Mouse (Mus musculus) erythroblast, embryonic 14.5 days (primary cell): ENCODE measurements around the gene Ackr3. TPM values are rescaled to one million over a fixed set of nuclear protein-coding genes. Genes with fewer than 3 reads are reported as not detected.

Experiments
- H3K27me3 ChIP-seq: 2 replicates; pipeline ENCODE4 v1.6.1; 2012; ENCODE audit warnings: inconsistent platforms; ENCODE audit not compliant: control insufficient read depth
- H3K36me3 ChIP-seq: 2 replicates; pipeline ENCODE4 v1.6.1; 2012; ENCODE audit warnings: mild to moderate bottlenecking, inconsistent platforms; ENCODE audit not compliant: control insufficient read depth
- H3K4me1 ChIP-seq: 2 replicates; pipeline ENCODE4 v1.6.1; 2012; ENCODE audit warnings: inconsistent platforms; ENCODE audit not compliant: control insufficient read depth
- H3K4me3 ChIP-seq: replicated peaks from 2 replicates; pipeline ENCODE3; 2012; ENCODE audit warnings: moderate library complexity, mild to moderate bottlenecking, inconsistent platforms
- H3K9me3 ChIP-seq: 2 replicates; pipeline ENCODE4 v1.6.1; 2012; ENCODE audit warnings: low read length, inconsistent platforms, mixed read lengths; ENCODE audit not compliant: control insufficient read depth
- GATA1 ChIP-seq: IDR thresholded peaks from 2 replicates; pipeline ENCODE4 v1.6.1; 2012; ENCODE audit warnings: low read length, inconsistent platforms, mixed read lengths
- TAL1 ChIP-seq: IDR thresholded peaks from 3 replicates; pipeline ENCODE4 v1.6.1; 2012; ENCODE audit warnings: low read length, inconsistent platforms, mixed read lengths
- polyA plus RNA-seq: library from polyadenylated mRNA; stranded (reverse); fragments of >175 nt; gene quantifications from 2 replicates; pipeline ENCODE4 v1.2.3, GENCODE M21; 2012

The Ackr3 gene
- polyA plus RNA-seq, 1 experiment, result not detected

- no peak overlapping the region for H3K4me3 ChIP-seq
- no peaks in the 10 kb centered on the region for H3K4me1 ChIP-seq
- H3K27me3 ChIP-seq, result peaks cover 70% of the 10 kb centered on the region
- no peaks in the 10 kb centered on the region for H3K36me3 ChIP-seq
- TF ChIP-seq GATA1, result no peak
- no peaks in the 10 kb centered on the region for H3K9me3 ChIP-seq
Measured at GRCm38 (mm10) chr1:90202207-90202978, 1.4 kb upstream of the Ackr3 start.

DNA sequence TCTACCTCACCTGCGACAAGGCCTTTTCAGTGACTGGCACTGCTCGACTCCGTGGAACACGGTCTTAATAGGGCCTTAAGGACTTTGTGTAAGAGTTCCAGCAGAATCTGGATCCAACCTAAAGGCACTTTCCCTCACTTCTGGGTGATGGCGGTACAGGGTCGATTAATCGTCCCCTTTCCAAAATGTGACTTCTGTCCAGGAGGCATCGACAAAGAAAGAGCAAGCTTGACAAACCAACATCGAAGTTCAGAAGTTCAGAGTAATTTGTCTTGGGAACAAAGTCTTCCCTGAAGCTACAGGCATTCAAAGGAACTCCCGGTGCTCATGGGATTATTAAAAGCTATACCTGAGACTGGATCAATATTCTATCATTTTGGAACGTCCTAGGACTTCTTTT, 439 bp upstream of the Ackr3 start:
- H3K4me1 ChIP-seq, result no peaks in the 10 kb centered on the region
- H3K36me3 ChIP-seq, result no peaks in the 10 kb centered on the region
- TF ChIP-seq GATA1, result no peak
- no peak for TF ChIP-seq TAL1
- H3K4me3 ChIP-seq, result no peak overlapping the region
- no peaks in the 10 kb centered on the region for H3K9me3 ChIP-seq
- H3K27me3 ChIP-seq, result peaks cover 76% of the 10 kb centered on the region

GRCm38 (mm10) chr1:90204821-90205220, 1.0 kb downstream of the Ackr3 start:
- no peak for TF ChIP-seq GATA1
- no peak for TF ChIP-seq TAL1
- no peaks in the 10 kb centered on the region for H3K36me3 ChIP-seq
- H3K27me3 ChIP-seq, result peaks cover 76% of the 10 kb centered on the region
- H3K9me3 ChIP-seq, result no peaks in the 10 kb centered on the region
- H3K4me1 ChIP-seq, result no peaks in the 10 kb centered on the region
- H3K4me3 ChIP-seq, result peak overlapping the region; percentile 23

DNA sequence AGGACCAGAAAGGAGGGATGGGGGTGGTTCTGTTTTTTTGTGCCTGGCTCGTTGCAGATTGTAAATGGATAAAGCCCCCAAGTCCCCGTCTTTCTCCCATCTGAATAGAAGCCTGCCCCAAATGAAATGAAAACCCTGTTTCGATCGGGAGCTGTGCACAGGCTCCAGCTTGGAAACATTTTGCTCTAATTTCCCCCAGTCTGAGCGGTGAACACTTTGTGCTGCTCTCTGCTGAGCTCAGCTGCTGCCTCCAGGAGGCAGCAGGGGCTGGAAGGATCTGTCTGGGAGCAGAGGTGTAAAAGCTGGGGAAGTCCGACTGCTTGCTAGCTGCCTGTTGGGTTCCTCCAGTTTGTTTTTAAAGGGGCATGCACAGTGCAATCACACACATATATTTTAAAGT, 1.4 kb downstream of the Ackr3 start:
- TF ChIP-seq TAL1 (no peak), GATA1 (no peak)
- no peaks in the 10 kb centered on the region for H3K9me3 ChIP-seq

GRCm38 (mm10) chr1:90206684-90207083, 2.9 kb downstream of the Ackr3 start:
- Histone ChIP-seq H3K4me3 (no peak overlapping the region), H3K4me1 (no peaks in the 10 kb centered on the region), H3K9me3 (no peaks in the 10 kb centered on the region), H3K36me3 (no peaks in the 10 kb centered on the region), H3K27me3 (peaks cover 62% of the 10 kb centered on the region)
- TF ChIP-seq GATA1 (no peak), TAL1 (no peak)

More for the DNA sequence above, 1.4 kb downstream of the Ackr3 start:
- H3K27me3 ChIP-seq, result peaks cover 76% of the 10 kb centered on the region
- H3K36me3 ChIP-seq, result no peaks in the 10 kb centered on the region
- H3K4me3 ChIP-seq, result peak overlapping the region; percentile 23
- H3K4me1 ChIP-seq, result no peaks in the 10 kb centered on the region

DNA sequence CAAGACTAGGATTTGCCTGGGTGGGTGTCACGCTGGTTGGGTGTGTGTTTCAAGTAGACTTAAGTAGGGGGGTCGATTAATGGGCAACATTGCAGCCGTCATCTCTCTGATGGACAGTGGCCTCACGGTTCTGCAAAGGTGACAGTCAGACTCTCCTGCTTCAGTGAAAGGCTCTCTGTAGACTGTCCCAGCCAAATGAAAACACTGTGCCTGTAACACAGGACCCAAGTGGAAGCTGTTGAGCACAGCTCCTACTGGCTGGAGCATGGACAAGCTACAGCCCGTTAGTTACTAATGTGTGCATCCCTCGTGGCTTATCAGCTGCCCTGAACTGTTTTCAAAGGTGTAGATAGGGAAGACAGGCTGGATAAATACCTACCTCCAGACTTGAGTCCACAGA, 3.5 kb downstream of the Ackr3 start:
- H3K4me3 ChIP-seq, result no peak overlapping the region
- TF ChIP-seq GATA1 (no peak), TAL1 (no peak)
- H3K4me1 ChIP-seq, result no peaks in the 10 kb centered on the region
- no peaks in the 10 kb centered on the region for H3K9me3 ChIP-seq
- peaks cover 56% of the 10 kb centered on the region for H3K27me3 ChIP-seq
- H3K36me3 ChIP-seq, result no peaks in the 10 kb centered on the region

- no peaks in the 10 kb centered on the region for H3K9me3 ChIP-seq
- TF ChIP-seq TAL1 (no peak), GATA1 (no peak)
- peaks cover 50% of the 10 kb centered on the region for H3K27me3 ChIP-seq
- H3K36me3 ChIP-seq, result no peaks in the 10 kb centered on the region
- no peaks in the 10 kb centered on the region for H3K4me1 ChIP-seq
- H3K4me3 ChIP-seq, result peak overlapping the region; percentile 21
Measured at GRCm38 (mm10) chr1:90207739-90208502, 4.1 kb downstream of the Ackr3 start.

GRCm38 (mm10) chr1:90208503-90208860, 4.7 kb downstream of the Ackr3 start:
- H3K36me3 ChIP-seq, result no peaks in the 10 kb centered on the region

DNA sequence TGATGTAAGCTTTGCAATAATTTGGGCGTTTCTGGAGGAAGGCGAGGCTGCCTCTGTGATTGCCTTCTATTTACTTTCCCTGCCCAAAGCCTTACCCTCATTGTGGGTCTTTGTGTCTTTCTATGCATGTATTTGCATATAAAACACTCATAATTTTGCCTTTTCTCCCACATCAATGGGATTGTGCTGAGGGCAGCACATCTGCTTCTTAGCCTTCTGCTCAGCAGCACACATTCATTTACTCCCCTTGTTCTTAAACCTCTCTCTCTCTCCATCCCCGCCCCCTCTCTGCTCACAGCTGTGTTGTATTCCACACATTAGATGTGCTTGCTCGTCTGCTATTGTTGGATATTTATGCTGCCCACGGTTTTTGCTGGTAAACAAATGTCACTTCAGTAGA, 5.3 kb downstream of the Ackr3 start:
- H3K9me3 ChIP-seq, result no peaks in the 10 kb centered on the region
- TF ChIP-seq TAL1 (no peak), GATA1 (no peak)
- peaks cover 39% of the 10 kb centered on the region for H3K27me3 ChIP-seq

More at GRCm38 (mm10) chr1:90208503-90208860, 4.7 kb downstream of the Ackr3 start:
- no peaks in the 10 kb centered on the region for H3K4me1 ChIP-seq
- H3K4me3 ChIP-seq, result peak overlapping the region; percentile 21
- H3K9me3 ChIP-seq, result no peaks in the 10 kb centered on the region
- H3K27me3 ChIP-seq, result peaks cover 44% of the 10 kb centered on the region
- no peak for TF ChIP-seq TAL1
- TF ChIP-seq GATA1, result no peak

More for the DNA sequence above, 5.3 kb downstream of the Ackr3 start:
- no peak overlapping the region for H3K4me3 ChIP-seq
- no peaks in the 10 kb centered on the region for H3K4me1 ChIP-seq
- H3K36me3 ChIP-seq, result no peaks in the 10 kb centered on the region
